Mouse (Mus musculus) cerebellum, adult 11-12 months (tissue): ENCODE measurements around the gene Jagn1.

Source experiments
- DNase-seq: peaks from one replicate; pipeline ENCODE4 v3.0.0; 2022

The Jagn1 gene

GRCm38 (mm10) chr6:113442442-113443090 lies at the start of gene Jagn1:
TSS of gene Jagn1 (plus strand) at chr6:113442569.
- DNase-seq, result peak; percentile 89

GRCm38 (mm10) chr6:113393951-113394350 lies 48.4 kb upstream of the Jagn1 start:
- DNase-seq, result no peak

- no peak for DNase-seq
Observed at GRCm38 (mm10) chr6:113394811-113395210, 47.6 kb upstream of the Jagn1 start.

GRCm38 (mm10) chr6:113395501-113395900 lies 46.9 kb upstream of the Jagn1 start:
- no peak for DNase-seq

- no peak for DNase-seq
Observed at GRCm38 (mm10) chr6:113396270-113397030, 45.9 kb upstream of the Jagn1 start.

- no peak for DNase-seq
Observed at GRCm38 (mm10) chr6:113402094-113402493, 40.3 kb upstream of the Jagn1 start.

- no peak for DNase-seq
Observed at GRCm38 (mm10) chr6:113404649-113405448, 37.5 kb upstream of the Jagn1 start.

- no peak for DNase-seq
Observed at GRCm38 (mm10) chr6:113405483-113405882, 36.9 kb upstream of the Jagn1 start.

GRCm38 (mm10) chr6:113406683-113407082 lies 35.7 kb upstream of the Jagn1 start:
- DNase-seq, result no peak

- DNase-seq, result no peak
Observed at GRCm38 (mm10) chr6:113410001-113410400, 32.4 kb upstream of the Jagn1 start.

GRCm38 (mm10) chr6:113416416-113416815 lies 26.0 kb upstream of the Jagn1 start:
- no peak for DNase-seq

- DNase-seq, result no peak
Observed at GRCm38 (mm10) chr6:113418441-113419198, 23.7 kb upstream of the Jagn1 start.

GRCm38 (mm10) chr6:113419199-113419587 lies 23.2 kb upstream of the Jagn1 start, which contains the start of gene Rpusd3:
TSS of gene Rpusd3 (minus strand) at chr6:113419340.
- DNase-seq, result peak; percentile 96

- no peak for DNase-seq
Observed at GRCm38 (mm10) chr6:113423000-113423399, 19.4 kb upstream of the Jagn1 start.

GRCm38 (mm10) chr6:113424187-113424586 lies 18.2 kb upstream of the Jagn1 start:
- no peak for DNase-seq

GRCm38 (mm10) chr6:113426696-113427095 lies 15.7 kb upstream of the Jagn1 start:
- DNase-seq, result no peak

GRCm38 (mm10) chr6:113427397-113427796 lies 15.0 kb upstream of the Jagn1 start:
- no peak for DNase-seq

GRCm38 (mm10) chr6:113428006-113428405 lies 14.4 kb upstream of the Jagn1 start:
- DNase-seq, result no peak

GRCm38 (mm10) chr6:113429965-113430364 lies 12.4 kb upstream of the Jagn1 start:
- no peak for DNase-seq

- no peak for DNase-seq
Observed at GRCm38 (mm10) chr6:113430846-113431245, 11.5 kb upstream of the Jagn1 start.

GRCm38 (mm10) chr6:113431801-113432200 lies 10.6 kb upstream of the Jagn1 start:
- no peak for DNase-seq

- no peak for DNase-seq
Observed at GRCm38 (mm10) chr6:113433661-113434060, 8.7 kb upstream of the Jagn1 start.

GRCm38 (mm10) chr6:113434691-113435090 lies 7.7 kb upstream of the Jagn1 start:
- DNase-seq, result no peak
